Mouse (Mus musculus): Measurements from ENCODE around the gene Il20ra. TPM values are rescaled to one million over a fixed set of nuclear protein-coding genes. Genes with fewer than 3 reads are reported as not detected.

Il20ra gene
- total RNA-seq (2017), result 0.49 to 1.3 TPM in 2 of 3 replicates, not detected in the other

- ATAC-seq (replicated peaks; ENCODE audit: insufficient number of reproducible peaks, low FRiP score, low TSS enrichment, poor library complexity, severe bottlenecking), result 0 out of 2 replicates have a peak, but pooled peaks have one; percentile 27
Observed at GRCm38 (mm10) chr10:19712421-19712836, at the start of gene Il20ra. Il20ra (plus strand) TSS chr10:19712570.

DNA sequence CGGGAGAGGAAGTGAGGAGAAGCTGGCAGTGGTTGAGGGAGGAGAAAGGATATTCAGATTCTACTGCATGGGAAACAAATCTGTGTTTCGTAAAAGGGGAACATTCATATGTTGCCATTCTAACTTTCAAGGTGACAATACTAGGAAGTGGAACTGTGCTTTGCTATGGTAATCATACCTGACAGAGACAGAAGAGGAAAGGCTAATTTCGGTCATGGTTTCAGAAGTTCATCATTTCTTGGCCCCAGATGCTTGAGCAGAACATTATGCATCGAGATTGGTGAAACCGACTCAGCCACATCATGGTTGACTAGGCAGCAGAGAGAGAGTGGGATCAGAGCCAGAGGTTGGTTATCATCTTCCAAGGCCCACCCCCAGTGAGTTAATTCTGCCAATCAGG lies 43.4 kb upstream of the Il20ra start:
- peak; percentile 63; the same call in 1 of the 2 replicates for ATAC-seq (replicated peaks; ENCODE audit: insufficient number of reproducible peaks, low FRiP score, low TSS enrichment, poor library complexity, severe bottlenecking)

DNA sequence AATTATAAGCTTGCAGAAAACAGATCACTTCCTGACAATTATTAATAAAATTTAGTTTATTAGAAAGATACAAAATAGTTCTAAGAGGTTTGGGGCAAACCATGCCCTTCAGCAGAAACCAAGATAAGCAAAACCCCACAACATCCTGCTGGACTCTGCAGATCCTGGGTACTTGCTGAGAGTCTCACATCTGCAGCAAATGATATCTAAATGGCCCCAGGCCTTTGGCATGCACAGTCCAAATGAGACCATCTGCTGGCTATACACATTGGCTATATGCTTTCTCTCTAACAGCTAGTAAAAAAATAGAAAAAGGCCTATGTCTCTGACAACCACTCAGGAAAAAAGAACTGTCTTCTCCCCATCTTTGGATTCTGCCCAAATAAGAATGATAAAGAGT lies 40.4 kb upstream of the Il20ra start:
- no peak for ATAC-seq (replicated peaks; ENCODE audit: insufficient number of reproducible peaks, low FRiP score, low TSS enrichment, poor library complexity, severe bottlenecking)

DNA sequence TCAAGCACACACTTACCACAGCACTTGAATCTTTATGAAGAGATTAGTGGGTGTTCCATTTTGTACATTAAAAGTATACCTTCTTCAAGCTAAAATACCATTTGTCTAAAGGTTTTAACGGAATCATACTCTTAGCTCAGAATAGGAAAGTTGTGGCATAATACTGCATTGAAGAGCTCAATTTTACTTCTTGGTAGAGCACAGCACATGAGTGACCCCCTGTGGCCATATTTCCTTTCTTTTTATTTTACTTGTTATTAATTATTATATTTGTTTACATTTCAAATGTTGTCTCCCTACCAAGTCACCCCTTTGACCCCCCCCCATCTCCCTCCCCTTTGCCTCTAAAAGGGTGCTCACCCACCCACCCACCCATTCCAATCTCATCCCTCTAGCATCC lies 39.2 kb upstream of the Il20ra start:
- no peak for ATAC-seq (replicated peaks; ENCODE audit: insufficient number of reproducible peaks, low FRiP score, low TSS enrichment, poor library complexity, severe bottlenecking)

GRCm38 (mm10) chr10:19687686-19688085 lies 24.7 kb upstream of the Il20ra start:
- ATAC-seq (replicated peaks; ENCODE audit: insufficient number of reproducible peaks, low FRiP score, low TSS enrichment, poor library complexity, severe bottlenecking), result peak; percentile 54

- ATAC-seq (replicated peaks; ENCODE audit: insufficient number of reproducible peaks, low FRiP score, low TSS enrichment, poor library complexity, severe bottlenecking), result no peak; the same call in 1 of the 2 replicates
Observed at GRCm38 (mm10) chr10:19691287-19691686, 21.1 kb upstream of the Il20ra start.

GRCm38 (mm10) chr10:19691771-19692170 lies 20.6 kb upstream of the Il20ra start:
- peak; percentile 86 for ATAC-seq (replicated peaks; ENCODE audit: insufficient number of reproducible peaks, low FRiP score, low TSS enrichment, poor library complexity, severe bottlenecking)

DNA sequence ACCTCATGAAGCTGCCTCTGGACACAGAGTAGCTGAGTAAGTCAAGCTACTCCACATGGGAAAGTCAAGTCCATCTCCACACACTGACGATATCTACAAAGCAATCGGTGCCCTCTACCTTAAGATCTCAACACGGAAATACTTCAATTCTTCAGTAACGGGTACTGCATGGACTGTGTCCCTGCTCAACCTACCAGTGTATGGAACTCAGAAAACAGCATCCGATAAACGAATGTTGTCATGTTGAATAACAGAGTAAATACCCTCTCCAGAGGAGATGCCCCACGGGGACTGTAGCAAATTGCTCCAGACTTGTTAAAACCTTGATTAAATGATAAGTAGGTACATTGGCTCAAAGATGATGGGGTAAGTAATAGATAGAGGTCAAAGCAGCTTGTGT lies 20.0 kb upstream of the Il20ra start:
- ATAC-seq (replicated peaks; ENCODE audit: insufficient number of reproducible peaks, low FRiP score, low TSS enrichment, poor library complexity, severe bottlenecking), result no peak

- peak; percentile 77 for ATAC-seq (replicated peaks; ENCODE audit: insufficient number of reproducible peaks, low FRiP score, low TSS enrichment, poor library complexity, severe bottlenecking)
Observed at GRCm38 (mm10) chr10:19692988-19693387, 19.4 kb upstream of the Il20ra start.

- no peak for ATAC-seq (replicated peaks; ENCODE audit: insufficient number of reproducible peaks, low FRiP score, low TSS enrichment, poor library complexity, severe bottlenecking)
Observed at GRCm38 (mm10) chr10:19693629-19694028, 18.7 kb upstream of the Il20ra start.

DNA sequence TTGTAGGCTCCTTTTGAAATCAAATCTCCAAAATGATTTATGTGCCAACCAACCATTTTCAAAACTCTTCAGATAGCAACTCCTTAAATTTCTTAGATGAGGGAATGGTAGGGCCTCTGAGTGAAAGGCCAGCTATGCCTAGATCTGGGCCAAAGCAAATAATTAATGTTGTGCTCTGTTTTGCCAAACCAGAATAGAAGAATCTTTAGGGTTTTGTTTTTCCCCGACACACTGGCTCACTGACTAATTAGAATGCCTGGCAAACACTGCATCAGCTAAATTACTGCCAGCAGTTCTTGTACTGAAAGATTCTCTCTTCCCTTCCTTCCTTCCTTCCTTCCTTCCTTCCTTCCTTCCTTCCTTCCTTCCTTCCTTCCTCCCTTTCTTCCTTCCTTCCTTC lies 13.0 kb upstream of the Il20ra start:
- no peak for ATAC-seq (replicated peaks; ENCODE audit: insufficient number of reproducible peaks, low FRiP score, low TSS enrichment, poor library complexity, severe bottlenecking)

DNA sequence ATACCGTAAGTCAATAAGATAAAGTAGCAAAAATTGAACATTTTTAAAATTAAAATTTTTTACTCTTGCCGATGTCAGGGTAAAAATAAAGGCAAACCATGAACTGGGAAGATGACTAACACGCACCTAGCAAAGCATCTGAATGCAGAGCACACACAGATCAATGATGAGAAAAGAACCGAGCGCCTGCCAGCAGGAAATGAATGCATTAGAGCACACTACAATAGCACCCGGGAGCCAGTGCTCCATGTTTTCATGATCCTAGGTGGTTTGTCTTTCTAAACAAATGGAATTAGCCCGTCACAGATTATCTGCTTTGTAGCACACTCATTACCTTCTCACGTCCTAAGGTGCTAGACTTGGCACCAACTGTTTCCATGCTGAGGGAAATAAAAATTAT lies 7.9 kb upstream of the Il20ra start:
- ATAC-seq (replicated peaks; ENCODE audit: insufficient number of reproducible peaks, low FRiP score, low TSS enrichment, poor library complexity, severe bottlenecking), result no peak

- ATAC-seq (replicated peaks; ENCODE audit: insufficient number of reproducible peaks, low FRiP score, low TSS enrichment, poor library complexity, severe bottlenecking), result no peak
Observed at GRCm38 (mm10) chr10:19707768-19708167, 4.6 kb upstream of the Il20ra start.

GRCm38 (mm10) chr10:19708277-19709070 lies 3.9 kb upstream of the Il20ra start:
- ATAC-seq (replicated peaks; ENCODE audit: insufficient number of reproducible peaks, low FRiP score, low TSS enrichment, poor library complexity, severe bottlenecking), result 0 out of 2 replicates have a peak, but pooled peaks have one; percentile 59

GRCm38 (mm10) chr10:19711020-19711419 lies 1.4 kb upstream of the Il20ra start:
- ATAC-seq (replicated peaks; ENCODE audit: insufficient number of reproducible peaks, low FRiP score, low TSS enrichment, poor library complexity, severe bottlenecking), result no peak

DNA sequence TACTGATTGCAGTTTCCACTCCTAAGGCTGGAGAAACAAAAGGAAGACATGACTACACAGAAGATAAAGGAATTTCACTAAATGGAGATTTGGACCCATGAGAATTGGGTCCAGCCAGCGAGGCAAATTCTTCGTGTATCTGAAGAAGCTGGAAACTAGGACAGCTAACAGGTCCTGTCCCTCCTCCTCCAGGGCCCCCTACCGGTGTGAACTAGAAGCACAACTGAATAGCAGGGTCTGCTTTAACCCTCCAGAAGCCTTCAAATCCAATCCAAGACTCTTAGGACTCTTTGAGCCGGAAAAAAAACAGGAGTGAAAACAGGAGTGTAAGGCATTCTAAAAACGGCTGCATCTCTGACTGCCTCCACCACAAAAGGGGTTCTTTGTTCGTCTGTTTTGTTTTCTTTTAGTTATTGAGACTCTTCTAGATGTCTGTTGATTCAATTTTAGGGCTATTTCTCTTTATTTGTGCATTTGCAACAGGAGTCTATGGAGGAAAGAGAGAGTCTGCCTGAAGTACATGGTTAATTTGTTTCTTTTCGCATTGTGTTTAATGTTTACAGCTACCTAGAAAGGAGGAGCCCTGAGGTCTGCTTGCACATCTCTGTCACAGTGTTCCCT lies 709 bp upstream of the Il20ra start:
- ATAC-seq (replicated peaks; ENCODE audit: insufficient number of reproducible peaks, low FRiP score, low TSS enrichment, poor library complexity, severe bottlenecking), result no peak

- peak; percentile 63; the same call in 1 of the 2 replicates for ATAC-seq (replicated peaks; ENCODE audit: insufficient number of reproducible peaks, low FRiP score, low TSS enrichment, poor library complexity, severe bottlenecking)
Observed at GRCm38 (mm10) chr10:19718627-19719026, 6.3 kb downstream of the Il20ra start.

GRCm38 (mm10) chr10:19722320-19722719 lies 9.9 kb downstream of the Il20ra start:
- ATAC-seq (replicated peaks; ENCODE audit: insufficient number of reproducible peaks, low FRiP score, low TSS enrichment, poor library complexity, severe bottlenecking), result no peak

- ATAC-seq (replicated peaks; ENCODE audit: insufficient number of reproducible peaks, low FRiP score, low TSS enrichment, poor library complexity, severe bottlenecking), result no peak
Observed at GRCm38 (mm10) chr10:19724158-19724832, 11.9 kb downstream of the Il20ra start.
